Mouse (Mus musculus): Measurements from ENCODE around the gene Mag. TPM values are rescaled to one million over a fixed set of nuclear protein-coding genes. Genes with fewer than 3 reads are reported as not detected.
A peak's percentile ranks its signal among the peaks of the same experiment; 100 is the strongest.

Mag gene
- total RNA-seq, 2 experiments from 2014 or later = 27.0 to 60.7 TPM

DNA sequence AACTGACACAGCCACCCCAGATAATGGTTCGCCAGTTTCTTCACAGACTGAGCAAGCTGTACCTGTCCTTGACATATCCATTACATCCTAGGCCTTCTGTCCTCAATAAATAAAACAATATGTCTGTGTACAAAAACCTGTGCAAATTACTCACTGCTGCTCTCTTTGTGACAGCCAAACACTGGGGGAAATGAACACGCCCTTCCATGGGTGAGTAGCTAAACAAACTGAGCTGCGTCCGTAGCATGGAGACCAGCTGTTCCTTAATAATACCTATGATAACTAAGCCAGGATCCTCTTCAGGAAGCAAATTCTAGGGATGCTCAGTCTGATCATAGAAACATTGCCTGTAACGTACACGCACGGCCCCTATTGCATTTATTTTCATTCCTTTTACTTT lies 25.9 kb downstream of the Mag start:
- intact Hi-C loops (cut with DNase I) = no loop called here
- no peak for DNase-seq (ENCODE audit: extremely low spot score in 1 of 2, low spot score in 2 of 2)

- intact Hi-C loops (cut with DNase I) = no loop called here
- peak in 1 of 2 experiments; percentile 5 for DNase-seq (ENCODE audit: extremely low spot score in 1 of 2, low spot score in 2 of 2)
Measured at GRCm38 (mm10) chr7:30887568-30888188, 27.0 kb downstream of the Mag start.

GRCm38 (mm10) chr7:30886852-30887251 lies 27.8 kb downstream of the Mag start:
- intact Hi-C loops (cut with DNase I) = no loop called here
- no peak for DNase-seq (ENCODE audit: extremely low spot score in 1 of 2, low spot score in 2 of 2)

- intact Hi-C loops (cut with DNase I) = no loop called here
- DNase-seq (ENCODE audit: extremely low spot score in 1 of 2, low spot score in 2 of 2) = no peak
Measured at GRCm38 (mm10) chr7:30884047-30884446, 30.6 kb downstream of the Mag start.

DNA sequence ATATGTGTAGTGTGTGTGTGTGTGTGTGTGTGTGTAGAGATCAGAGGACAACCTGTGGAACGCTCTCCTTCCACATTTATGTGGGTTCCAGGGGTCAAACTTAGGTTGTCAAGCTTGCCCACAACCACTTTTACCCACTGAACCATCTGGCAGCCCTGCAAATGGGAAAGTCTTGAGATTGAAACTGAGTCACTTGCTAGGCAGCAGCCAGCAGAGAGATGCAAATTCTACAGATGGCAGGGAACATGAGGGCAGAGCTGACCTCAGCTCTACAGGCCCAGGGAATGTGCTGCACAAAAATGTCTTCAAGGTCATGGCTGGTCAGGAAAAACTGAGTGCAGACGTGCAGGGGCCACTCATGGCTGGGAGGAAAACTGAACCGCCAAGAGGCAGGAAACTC lies 33.3 kb downstream of the Mag start:
- intact Hi-C loops (cut with DNase I) = no loop called here
- no peak for DNase-seq (ENCODE audit: extremely low spot score in 1 of 2, low spot score in 2 of 2)

DNA sequence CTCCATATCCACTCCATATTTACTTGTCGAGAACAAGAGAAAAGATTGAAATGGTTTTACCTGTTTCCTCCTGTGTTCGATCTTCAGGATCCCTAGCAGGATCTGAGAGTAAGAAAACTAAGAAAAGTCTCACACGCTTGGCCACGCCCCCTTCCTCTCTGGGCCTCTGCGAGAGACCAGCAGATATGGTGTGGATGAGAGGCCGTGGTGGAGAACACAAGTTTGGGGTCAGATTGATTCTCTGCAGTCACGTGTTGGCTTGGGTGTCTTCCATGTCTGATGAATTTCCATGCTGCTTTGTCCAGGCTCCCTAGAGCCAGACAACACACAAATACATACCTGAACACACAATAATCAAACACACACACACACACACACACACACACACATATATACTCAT lies 34.5 kb downstream of the Mag start, which contains the start of gene Cd22:
TSS of gene Cd22 (minus strand) at position 167 of the 400 bp plus-strand sequence.
- intact Hi-C loops (cut with DNase I) = no loop called here
- DNase-seq (ENCODE audit: extremely low spot score in 1 of 2, low spot score in 2 of 2) = no peak

GRCm38 (mm10) chr7:30878950-30879349 lies 35.7 kb downstream of the Mag start:
- no peak for DNase-seq (ENCODE audit: extremely low spot score in 1 of 2, low spot score in 2 of 2)
- intact Hi-C loops (cut with DNase I) = no loop called here

GRCm38 (mm10) chr7:30873083-30873482 lies 41.6 kb downstream of the Mag start:
- intact Hi-C loops (cut with DNase I) = no loop called here
- peak; percentile 34 to 85 for DNase-seq (ENCODE audit: extremely low spot score in 1 of 2, low spot score in 2 of 2)

GRCm38 (mm10) chr7:30863386-30863785 lies 51.3 kb downstream of the Mag start:
- DNase-seq (ENCODE audit: extremely low spot score in 1 of 2, low spot score in 2 of 2) = no peak
- intact Hi-C loops (cut with DNase I) = loop anchor here (10.0 kb wide), 1 partner anchor 189 kb away; the partner anchor contains the start of gene Pmis2

DNA sequence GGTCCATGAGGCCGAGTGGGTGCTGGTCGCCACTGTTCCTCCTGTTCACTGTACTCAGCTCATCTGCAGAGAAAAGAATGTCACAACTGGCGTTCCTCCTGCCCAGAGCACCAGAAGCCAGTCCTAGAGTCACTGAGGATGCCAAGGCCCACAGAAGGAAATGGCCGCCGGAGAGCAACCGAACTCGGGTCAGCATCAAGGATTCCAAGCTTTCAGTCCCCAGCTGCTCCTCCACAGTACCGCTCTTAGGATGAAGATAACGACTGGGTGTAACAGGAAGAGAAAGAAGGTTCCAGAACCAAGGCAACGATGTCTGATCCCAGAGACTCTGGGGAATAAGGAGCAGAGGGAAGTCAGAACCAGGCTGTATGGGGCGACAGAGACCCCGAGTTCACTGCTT lies 53.2 kb downstream of the Mag start, which contains the start of gene Ffar1:
TSS of gene Ffar1 (minus strand) at position 101 of the 400 bp plus-strand sequence.
- intact Hi-C loops (cut with DNase I) = loop anchor here (10.0 kb wide), 1 partner anchor 187 kb away; the partner anchor contains the start of gene Pmis2

GRCm38 (mm10) chr7:30859635-30860402 lies 54.9 kb downstream of the Mag start:
- intact Hi-C loops (cut with DNase I) = loop anchor here (5.0 to 10.0 kb wide), 2 partner anchors 63 to 185 kb away; partner anchors contain the start of gene Pmis2
- peak; percentile 56 to 72 for DNase-seq (ENCODE audit: extremely low spot score in 1 of 2, low spot score in 2 of 2)

More for the DNA sequence above, 53.2 kb downstream of the Mag start, which contains the start of gene Ffar1:
- DNase-seq (ENCODE audit: extremely low spot score in 1 of 2, low spot score in 2 of 2) = no peak

DNA sequence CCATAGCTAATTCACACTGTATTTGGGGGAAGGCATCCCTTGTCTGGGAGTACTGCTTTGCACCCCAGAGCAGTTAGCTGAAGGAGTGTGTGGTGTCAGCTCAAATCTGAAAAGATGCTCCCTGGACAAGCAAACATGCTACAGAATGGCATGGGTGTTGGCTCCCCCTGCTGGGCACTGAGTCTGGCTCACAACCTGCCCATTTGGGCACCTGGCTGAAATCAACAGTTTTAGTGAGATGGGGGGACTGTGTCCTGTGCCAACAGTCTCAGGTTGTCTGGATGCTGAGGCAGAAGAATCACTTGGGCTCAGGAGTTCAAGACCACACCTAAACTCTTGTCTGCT lies 55.4 kb downstream of the Mag start:
- DNase-seq (ENCODE audit: extremely low spot score in 1 of 2, low spot score in 2 of 2) = peak; percentile 74 to 85
- intact Hi-C loops (cut with DNase I) = loop anchor here (5.0 kb wide), 1 partner anchor 62 kb away; no protein-coding TSS in a partner anchor

GRCm38 (mm10) chr7:30857746-30858145 lies 56.9 kb downstream of the Mag start:
- intact Hi-C loops (cut with DNase I) = loop anchor here (2.0 to 5.0 kb wide), 2 partner anchors 60 to 127 kb away; no protein-coding TSS in a partner anchor
- DNase-seq (ENCODE audit: extremely low spot score in 1 of 2, low spot score in 2 of 2) = no peak

DNA sequence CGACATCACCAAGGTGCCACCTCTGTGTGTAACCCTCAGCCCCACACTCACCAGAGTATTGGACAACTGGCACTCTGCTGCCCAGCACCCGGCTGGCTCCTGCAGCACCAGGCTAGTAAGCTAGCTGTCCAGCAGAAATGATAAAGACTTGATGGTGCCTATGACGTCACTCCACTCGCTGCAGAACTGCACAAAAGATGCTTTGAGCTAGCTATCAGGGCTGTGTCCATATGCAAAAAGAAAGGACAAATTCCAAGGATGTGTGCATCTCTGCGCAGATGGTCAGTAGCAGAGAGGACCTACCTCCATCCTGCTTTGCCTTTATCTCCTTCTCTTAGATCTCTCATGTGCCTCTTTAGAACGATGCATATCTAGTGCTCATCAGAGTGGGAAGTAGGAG lies 58.6 kb downstream of the Mag start, which contains the start of gene Ffar3:
TSS of gene Ffar3 (minus strand) at position 101 of the 400 bp plus-strand sequence.
- intact Hi-C loops (cut with DNase I) = loop anchor here (2.0 to 5.0 kb wide), 2 partner anchors 59 to 125 kb away; no protein-coding TSS in a partner anchor

GRCm38 (mm10) chr7:30851421-30851820 lies 63.3 kb downstream of the Mag start:
- intact Hi-C loops (cut with DNase I) = no loop called here
- DNase-seq (ENCODE audit: extremely low spot score in 1 of 2, low spot score in 2 of 2) = no peak

More for the DNA sequence above, 58.6 kb downstream of the Mag start, which contains the start of gene Ffar3:
- DNase-seq (ENCODE audit: extremely low spot score in 1 of 2, low spot score in 2 of 2) = no peak

Other genes starting within 250 kb of the Mag start
- 1 to 10 TPM; 7.1 to 7.3 TPM for gene Haus5, start 249.9 kb downstream of the Mag start, total RNA-seq (2021)
- gene Pmis2, start 243.3 kb downstream of the Mag start, total RNA-seq (2021) = not detected
- not detected for gene 2200002J24Rik, start 215.9 kb downstream of the Mag start, total RNA-seq (2021)
- 1 to 10 TPM; 2.5 to 3.2 TPM for gene Atp4a, start 202.7 kb downstream of the Mag start, total RNA-seq (2021)
- gene Tmem147, start 185.3 kb downstream of the Mag start, total RNA-seq (2021) = 100 to 1,000 TPM; 136 to 144 TPM
- gene Gapdhs, start 171.2 kb downstream of the Mag start, total RNA-seq (2021) = not detected
- 1 to 10 TPM; 9.5 to 9.8 TPM for gene Sbsn, start 163.4 kb downstream of the Mag start, total RNA-seq (2021)
- gene Dmkn, start 151.1 kb downstream of the Mag start, total RNA-seq (2021) = 1 to 10 TPM; 1.4 to 1.5 TPM
- gene Krtdap, start 127.0 kb downstream of the Mag start, total RNA-seq (2021) = not detected
- under 1 TPM in 1 of 2 experiments, not detected in 1; 0.69 TPM for gene Ffar2, start 91.1 kb downstream of the Mag start, total RNA-seq (2021)
- gene Ffar3, start 58.7 kb downstream of the Mag start, total RNA-seq (2021) = not detected
- gene Ffar1, start 53.3 kb downstream of the Mag start, total RNA-seq (2021) = not detected
- gene Cd22, start 34.5 kb downstream of the Mag start, total RNA-seq (2021) = under 1 TPM in 1 of 2 experiments, not detected in 1; 0.28 TPM
- gene Hamp2, start 9.8 kb upstream of the Mag start, total RNA-seq (2021) = not detected
- not detected for gene Hamp, start 29.2 kb upstream of the Mag start, total RNA-seq (2021)
- gene Usf2, start 41.9 kb upstream of the Mag start, total RNA-seq (2021) = 100 to 1,000 TPM; 112 to 115 TPM
- gene Lsr, start 58.6 kb upstream of the Mag start, total RNA-seq (2021) = 10 to 100 TPM; 10.2 to 12.6 TPM
- gene Fam187b, start 58.9 kb upstream of the Mag start, total RNA-seq (2021) = under 1 TPM; 0.18 to 0.21 TPM
- 10 to 100 TPM; 37.2 to 37.5 TPM for gene Fxyd5, start 127.6 kb upstream of the Mag start, total RNA-seq (2021)
- gene Fxyd7, start 136.6 kb upstream of the Mag start, total RNA-seq (2021) = 100 to 1,000 TPM; 371 to 375 TPM
- gene Fxyd1, start 142.3 kb upstream of the Mag start, total RNA-seq (2021) = 10 to 100 TPM; 34.1 to 35.5 TPM
- 1 to 10 TPM; 9.0 to 9.2 TPM for gene Lgi4, start 144.5 kb upstream of the Mag start, total RNA-seq (2021)
- gene Fxyd3, start 161.8 kb upstream of the Mag start, total RNA-seq (2021) = not detected
- 1 to 10 TPM; 1.2 to 1.9 TPM for gene Hpn, start 200.4 kb upstream of the Mag start, total RNA-seq (2021)
- gene Scn1b, start 212.1 kb upstream of the Mag start, total RNA-seq (2021) = 100 to 1,000 TPM; 176 to 205 TPM
- 100 to 1,000 TPM; 131 to 138 TPM for gene Gramd1a, start 241.0 kb upstream of the Mag start, total RNA-seq (2021)